Mouse (Mus musculus) midbrain, embryonic 11.5 days (tissue): ENCODE data around the gene Inava. TPM values are rescaled to one million over a fixed set of nuclear protein-coding genes. Genes with fewer than 3 reads are reported as not detected.

Experiments used
- ATAC-seq: fragments of 200-750 bp; cut with Nextera tagmentation; 2 replicates; pipeline ENCODE4 v1.8.0; 2017; ENCODE audit warnings: moderate TSS enrichment, moderate library complexity; ENCODE audit not compliant: low FRiP score
- DNase-seq: peaks from one replicate; pipeline ENCODE4 v3.0.0; 2015; ENCODE audit warnings: low spot score; ENCODE audit errors: missing footprints
- H3K27ac ChIP-seq: fragments of 300-500 bp; sonication (generic); 2 replicates; pipeline ENCODE4 v1.5.1; 2014; ENCODE audit warnings: low read depth, low read length
- H3K27me3 ChIP-seq: fragments of 300-500 bp; sonication (generic); 2 replicates; pipeline ENCODE4 v1.6.1; 2014; ENCODE audit warnings: mild to moderate bottlenecking, low read length, moderate library complexity, mixed read lengths; ENCODE audit not compliant: control insufficient read depth, insufficient read depth
- H3K36me3 ChIP-seq: fragments of 300-500 bp; sonication (generic); 2 replicates; pipeline ENCODE4 v1.6.1; 2014; ENCODE audit warnings: mild to moderate bottlenecking, low read length, moderate library complexity, mixed read lengths; ENCODE audit not compliant: control insufficient read depth, insufficient read depth
- H3K4me1 ChIP-seq: fragments of 300-500 bp; sonication (generic); 2 replicates; pipeline ENCODE4 v1.6.1; 2014; ENCODE audit warnings: low read length; ENCODE audit not compliant: control insufficient read depth, insufficient read depth
- H3K4me2 ChIP-seq: fragments of 300-500 bp; sonication (generic); 2 replicates; pipeline ENCODE4 v1.6.1; 2014; ENCODE audit warnings: mild to moderate bottlenecking, moderate library complexity
- H3K4me3 ChIP-seq: fragments of 300-500 bp; sonication (generic); 2 replicates; pipeline ENCODE4 v1.5.1; 2014; ENCODE audit warnings: low read depth, low read length
- H3K9ac ChIP-seq: fragments of 300-500 bp; sonication (generic); 2 replicates; pipeline ENCODE4 v1.6.1; 2014; ENCODE audit warnings: low read length
- H3K9me3 ChIP-seq: fragments of 300-500 bp; sonication (generic); 2 replicates; pipeline ENCODE4 v1.6.1; 2016; ENCODE audit warnings: low read length; ENCODE audit not compliant: control insufficient read depth
- WGBS: fragments of 180-500 bp; shearing (Covaris S2); extraction: QIAGEN DNeasy Blood & Tissue Kit; methylation state at CpG from one replicate; pipeline ENCODE4 v1.1.7; 2014; 5-methylcytosine and 5-hydroxymethylcytosine counted together
- polyA plus RNA-seq: library from polyadenylated mRNA; unstranded; fragments of >200 nt; fragmentation: Nextera tagmentation; extraction: Ambion mirVana; gene quantifications from 2 replicates; pipeline ENCODE4 v1.2.1, GENCODE M21; 2014

Inava gene
- polyA plus RNA-seq, 1 experiment from 2014 or later: 12.7 TPM

GRCm38 (mm10) chr1:136179511-136180001, 54.5 kb downstream of the Inava start:
- Histone ChIP-seq H3K36me3 (0 out of 2 replicates have a peak, but pooled peaks cover 4% of the 10 kb centered on the region), H3K4me2 (no peak overlapping the region), H3K27me3 (no peaks in the 10 kb centered on the region), H3K9me3 (no peaks in the 10 kb centered on the region), H3K4me1 (peaks cover 4% of the 10 kb centered on the region), H3K4me3 (no peak overlapping the region), H3K27ac (no peak overlapping the region), H3K9ac (no peak overlapping the region)
- 78% methylated on average over 2 of the region's 2 CpGs for WGBS
- DNase-seq (peak; percentile 60), ATAC-seq (no peak)

GRCm38 (mm10) chr1:136178741-136179140, 55.3 kb downstream of the Inava start:
- Histone ChIP-seq H3K27me3 (no peaks in the 10 kb centered on the region), H3K9ac (no peak overlapping the region), H3K4me1 (peaks cover 12% of the 10 kb centered on the region), H3K4me2 (no peak overlapping the region), H3K4me3 (no peak overlapping the region), H3K36me3 (0 out of 2 replicates have a peak, but pooled peaks cover 4% of the 10 kb centered on the region), H3K27ac (no peak overlapping the region), H3K9me3 (no peaks in the 10 kb centered on the region)
- WGBS: 70% methylated on average over 6 of the region's 6 CpGs
- ATAC-seq (no peak), DNase-seq (no peak)

GRCm38 (mm10) chr1:136177085-136177484, 57.0 kb downstream of the Inava start:
- H3K36me3 ChIP-seq: 0 out of 2 replicates have a peak, but pooled peaks cover 8% of the 10 kb centered on the region
- no peak for ATAC-seq

GRCm38 (mm10) chr1:136175183-136175582, 58.9 kb downstream of the Inava start:
- Histone ChIP-seq H3K27ac (no peak overlapping the region; the same call in 1 of the 2 replicates), H3K9ac (no peak overlapping the region), H3K27me3 (no peaks in the 10 kb centered on the region), H3K4me3 (no peak overlapping the region), H3K4me1 (peaks cover 14% of the 10 kb centered on the region), H3K36me3 (0 out of 2 replicates have a peak, but pooled peaks cover 8% of the 10 kb centered on the region), H3K4me2 (no peak overlapping the region), H3K9me3 (no peaks in the 10 kb centered on the region)
- ATAC-seq: peak; percentile 38; the same call in 1 of the 2 replicates
- 34% methylated on average over 6 of the region's 6 CpGs for WGBS
- DNase-seq: peak; percentile 95

More at GRCm38 (mm10) chr1:136177085-136177484, 57.0 kb downstream of the Inava start:
- H3K27me3 ChIP-seq: no peaks in the 10 kb centered on the region
- H3K27ac ChIP-seq: no peak overlapping the region
- H3K4me1 ChIP-seq: peaks cover 18% of the 10 kb centered on the region
- DNase-seq: no peak
- WGBS: 83% methylated on average over 2 of the region's 2 CpGs
- H3K4me2 ChIP-seq: no peak overlapping the region
- no peak overlapping the region for H3K4me3 ChIP-seq
- no peak overlapping the region for H3K9ac ChIP-seq
- no peaks in the 10 kb centered on the region for H3K9me3 ChIP-seq

- ATAC-seq (0 out of 2 replicates have a peak, but pooled peaks have one; percentile 17), DNase-seq (peak; percentile 91)
- H3K9ac ChIP-seq: no peak overlapping the region
- H3K9me3 ChIP-seq: no peaks in the 10 kb centered on the region
- H3K4me1 ChIP-seq: peaks cover 14% of the 10 kb centered on the region
- no peaks in the 10 kb centered on the region for H3K27me3 ChIP-seq
- H3K4me3 ChIP-seq: no peak overlapping the region
- WGBS: 11% methylated on average over 13 of the region's 13 CpGs
- peaks cover 8% of the 10 kb centered on the region; the same call in 1 of the 2 replicates for H3K36me3 ChIP-seq
- H3K4me2 ChIP-seq: peak overlapping the region; percentile 6; the same call in 1 of the 2 replicates
- H3K27ac ChIP-seq: no peak overlapping the region
Observed at GRCm38 (mm10) chr1:136174101-136174606, 59.9 kb downstream of the Inava start.

GRCm38 (mm10) chr1:136172696-136173095, 61.4 kb downstream of the Inava start:
- ATAC-seq (no peak), DNase-seq (no peak)
- Histone ChIP-seq H3K4me1 (peaks cover 14% of the 10 kb centered on the region), H3K27ac (no peak overlapping the region), H3K4me3 (no peak overlapping the region), H3K9ac (no peak overlapping the region), H3K9me3 (no peaks in the 10 kb centered on the region), H3K27me3 (no peaks in the 10 kb centered on the region), H3K4me2 (no peak overlapping the region), H3K36me3 (peaks cover 10% of the 10 kb centered on the region; the same call in 1 of the 2 replicates)
- 74% methylated on average over 12 of the region's 12 CpGs for WGBS

- peaks cover 18% of the 10 kb centered on the region for H3K4me1 ChIP-seq
- H3K9me3 ChIP-seq: no peaks in the 10 kb centered on the region
- no peak overlapping the region for H3K9ac ChIP-seq
- H3K4me2 ChIP-seq: no peak overlapping the region
- H3K4me3 ChIP-seq: no peak overlapping the region
- no peak overlapping the region for H3K27ac ChIP-seq
- DNase-seq (peak; percentile 98), ATAC-seq (peak; percentile 76)
- peaks cover 6% of the 10 kb centered on the region; the same call in 1 of the 2 replicates for H3K36me3 ChIP-seq
- WGBS: 14% methylated on average over 5 of the region's 5 CpGs
- no peaks in the 10 kb centered on the region for H3K27me3 ChIP-seq
Observed at GRCm38 (mm10) chr1:136170109-136170508, 64.0 kb downstream of the Inava start.

GRCm38 (mm10) chr1:136167657-136168056, 66.4 kb downstream of the Inava start:
- ATAC-seq: no peak
- H3K36me3 ChIP-seq: peaks cover 11% of the 10 kb centered on the region

GRCm38 (mm10) chr1:136165436-136165835, 68.6 kb downstream of the Inava start:
- H3K4me1 ChIP-seq: 0 out of 2 replicates have a peak, but pooled peaks cover 4% of the 10 kb centered on the region
- WGBS: 52% methylated on average over 2 of the region's 2 CpGs
- peaks cover 8% of the 10 kb centered on the region for H3K36me3 ChIP-seq
- H3K4me2 ChIP-seq: no peak overlapping the region
- no peaks in the 10 kb centered on the region for H3K27me3 ChIP-seq
- no peak overlapping the region for H3K27ac ChIP-seq
- no peaks in the 10 kb centered on the region for H3K9me3 ChIP-seq
- peak; percentile 38 for ATAC-seq
- DNase-seq: no peak
- no peak overlapping the region for H3K9ac ChIP-seq
- no peak overlapping the region for H3K4me3 ChIP-seq

More at GRCm38 (mm10) chr1:136167657-136168056, 66.4 kb downstream of the Inava start:
- 70% methylated on average over 8 of the region's 8 CpGs for WGBS
- no peak overlapping the region for H3K9ac ChIP-seq
- no peak overlapping the region for H3K4me3 ChIP-seq
- no peaks in the 10 kb centered on the region for H3K9me3 ChIP-seq
- H3K27me3 ChIP-seq: no peaks in the 10 kb centered on the region
- no peak overlapping the region for H3K27ac ChIP-seq
- H3K4me2 ChIP-seq: no peak overlapping the region
- 0 out of 2 replicates have a peak, but pooled peaks cover 4% of the 10 kb centered on the region for H3K4me1 ChIP-seq
- no peak for DNase-seq
